ENCODE assay signal across 8 mouse cellular contexts in genomic region chr19:5689565-5690342, GRCm38 (mm10). TPM values are rescaled to one million over a fixed set of nuclear protein-coding genes. Genes with fewer than 3 reads are reported as not detected.
A peak's percentile ranks its signal among the peaks of the same experiment; 100 is the strongest.
DNase-seq lines count a peak whose midpoint lies in the region; ATAC-seq and TF ChIP-seq lines count a peak whose summit lies in the region.

No protein-coding gene starts in this region.

- DNase-seq in A20 (ENCODE audit: low read depth, low spot score): peak; percentile 91
- peak; percentile 93 for DNase-seq in heart, adult 8-10 months (ENCODE audit: low spot score)
- peak; percentile 93 to 96 for DNase-seq in kidney, adult 8-10 months
- peak; percentile 82 to 86 for DNase-seq in spleen, adult 18-20 months

- H3K9me3 ChIP-seq in limb, embryonic 13.5 days: no peaks in the 10 kb centered on the region
- H3K9me3 ChIP-seq in midbrain, embryonic 15.5 days: no peaks in the 10 kb centered on the region

- H3K4me3 ChIP-seq in bone marrow macrophage, adult 2 months (ENCODE audit: insufficient read depth, low read length): peak overlapping the region; percentile 66
- H3K4me3 ChIP-seq in embryonic fibroblast, embryonic 13.5 days (ENCODE audit: insufficient read depth, low read length): peak overlapping the region; percentile 86
- peak overlapping the region; percentile 72 for H3K4me3 ChIP-seq in limb, embryonic 13.5 days
- peak overlapping the region; percentile 98 for H3K4me3 ChIP-seq in midbrain, embryonic 15.5 days

- H3K27ac ChIP-seq in bone marrow macrophage, adult 2 months (ENCODE audit: insufficient read depth, low read depth, low read length): peak overlapping the region; percentile 78
- H3K27ac ChIP-seq in embryonic fibroblast, embryonic 13.5 days (ENCODE audit: insufficient read depth, low read length): peak overlapping the region; percentile 92
- H3K27ac ChIP-seq in limb, embryonic 13.5 days: peak overlapping the region; percentile 95
- H3K27ac ChIP-seq in midbrain, embryonic 15.5 days: peak overlapping the region; percentile 88

- H3K4me2 ChIP-seq in limb, embryonic 13.5 days (replicated peaks): peak overlapping the region; percentile 99
- peak overlapping the region; percentile 99 for H3K4me2 ChIP-seq in midbrain, embryonic 15.5 days

- WGBS in limb, embryonic 13.5 days: 10% methylated on average over 40 of the region's 42 CpGs
- 15% methylated on average over 42 of the region's 42 CpGs for WGBS in midbrain, embryonic 15.5 days

- peak; percentile 41 for ATAC-seq in limb, embryonic 13.5 days (ENCODE audit: low FRiP score, low read depth)
- ATAC-seq in midbrain, embryonic 15.5 days (replicated peaks): peak; percentile 10

- H3K9ac ChIP-seq in limb, embryonic 13.5 days: peak overlapping the region; percentile 95
- H3K9ac ChIP-seq in midbrain, embryonic 15.5 days: peak overlapping the region; percentile 61

- H3K36me3 ChIP-seq in limb, embryonic 13.5 days: peaks cover 58% of the 10 kb centered on the region
- peaks cover 17% of the 10 kb centered on the region for H3K36me3 ChIP-seq in midbrain, embryonic 15.5 days (replicated peaks)

- no peak for TF ChIP-seq CTCF in bone marrow macrophage, adult 2 months (IDR thresholded peaks at IDR 0.05; ENCODE audit: low read depth, low read length)
- TF ChIP-seq CTCF in embryonic fibroblast, embryonic 13.5 days (IDR thresholded peaks at IDR 0.05; ENCODE audit: borderline replicate concordance, insufficient read depth, low read length): no peak

- TF ChIP-seq POLR2A in bone marrow macrophage, adult 2 months (IDR thresholded peaks at IDR 0.05; ENCODE audit: borderline replicate concordance, low read depth, low read length): no peak
- no peak; the same call in 1 of the 2 replicates for TF ChIP-seq POLR2A in embryonic fibroblast, embryonic 13.5 days (IDR thresholded peaks at IDR 0.05; ENCODE audit: low read depth, low read length)

- peaks cover 15% of the 10 kb centered on the region for H3K4me1 ChIP-seq in bone marrow macrophage, adult 2 months (ENCODE audit: control insufficient read depth, insufficient read depth, low read length)
- H3K4me1 ChIP-seq in embryonic fibroblast, embryonic 13.5 days (ENCODE audit: control insufficient read depth, insufficient read depth, low read length): peaks cover 7% of the 10 kb centered on the region; the same call in 1 of the 2 replicates
- peaks cover 53% of the 10 kb centered on the region for H3K4me1 ChIP-seq in limb, embryonic 13.5 days
- H3K4me1 ChIP-seq in midbrain, embryonic 15.5 days: peaks cover 53% of the 10 kb centered on the region

- H3K27me3 ChIP-seq in limb, embryonic 13.5 days: no peaks in the 10 kb centered on the region
- H3K27me3 ChIP-seq in midbrain, embryonic 15.5 days (replicated peaks): no peaks in the 10 kb centered on the region

RNA-seq across cellular contexts. Expression of gene Pcnx3, which starts 1.0 kb away (rescaled TPM):
- polyA plus RNA-seq in bone marrow macrophage, adult 2 months (2012; ENCODE audit: insufficient read depth, insufficient read length, missing spikeins): 43.3 and 54.9 TPM in 2 replicates
- 43.0 and 48.4 TPM in 2 replicates for polyA plus RNA-seq in embryonic fibroblast, embryonic 13.5 days (2011; ENCODE audit: insufficient read length, low read depth, missing spikeins)
- total RNA-seq in heart, adult 8-10 months (2022): 10 to 100 TPM; 18.0 to 21.9 (median 19.8) TPM
- polyA plus RNA-seq in limb, embryonic 13.5 days (2015; fragmentation: Nextera tagmentation; extraction: Ambion mirVana): 25.4 and 28.7 TPM in 2 replicates
- 29.2 TPM in 2 replicates for polyA plus RNA-seq in midbrain, embryonic 15.5 days (2015; fragmentation: Nextera tagmentation; extraction: Ambion mirVana)

RNA-seq across cellular contexts. Expression of gene Map3k11, which starts 1.2 kb away (rescaled TPM):
- polyA plus RNA-seq in bone marrow macrophage, adult 2 months (2012; ENCODE audit: insufficient read depth, insufficient read length, missing spikeins): 79.9 and 99.1 TPM in 2 replicates
- polyA plus RNA-seq in embryonic fibroblast, embryonic 13.5 days (2011; ENCODE audit: insufficient read length, low read depth, missing spikeins): 9.3 and 14.2 TPM in 2 replicates
- 10 to 100 TPM; 22.1 to 24.1 (median 23.2) TPM for total RNA-seq in heart, adult 8-10 months (2022)
- polyA plus RNA-seq in limb, embryonic 13.5 days (2015; fragmentation: Nextera tagmentation; extraction: Ambion mirVana): 18.2 and 18.5 TPM in 2 replicates
- polyA plus RNA-seq in midbrain, embryonic 15.5 days (2015; fragmentation: Nextera tagmentation; extraction: Ambion mirVana): 12.5 and 14.0 TPM in 2 replicates

RNA-seq across cellular contexts. Expression of gene Kcnk7, which starts 14.4 kb away (rescaled TPM):
- polyA plus RNA-seq in bone marrow macrophage, adult 2 months (2012; ENCODE audit: insufficient read depth, insufficient read length, missing spikeins): not detected in 2 replicates
- not detected in 2 replicates for polyA plus RNA-seq in embryonic fibroblast, embryonic 13.5 days (2011; ENCODE audit: insufficient read length, low read depth, missing spikeins)
- not detected for total RNA-seq in heart, adult 8-10 months (2022)
- 0.51 and 0.75 TPM in 2 replicates for polyA plus RNA-seq in limb, embryonic 13.5 days (2015; fragmentation: Nextera tagmentation; extraction: Ambion mirVana)
- 0.19 and 0.28 TPM in 2 replicates for polyA plus RNA-seq in midbrain, embryonic 15.5 days (2015; fragmentation: Nextera tagmentation; extraction: Ambion mirVana)

RNA-seq across cellular contexts. Expression of gene Sipa1, which starts 26.2 kb away (rescaled TPM):
- polyA plus RNA-seq in bone marrow macrophage, adult 2 months (2012; ENCODE audit: insufficient read depth, insufficient read length, missing spikeins): 93.4 and 117 TPM in 2 replicates
- polyA plus RNA-seq in embryonic fibroblast, embryonic 13.5 days (2011; ENCODE audit: insufficient read length, low read depth, missing spikeins): 16.7 and 19.1 TPM in 2 replicates
- 10 to 100 TPM; 14.9 to 23.5 (median 17.8) TPM for total RNA-seq in heart, adult 8-10 months (2022)
- polyA plus RNA-seq in limb, embryonic 13.5 days (2015; fragmentation: Nextera tagmentation; extraction: Ambion mirVana): 25.2 and 27.8 TPM in 2 replicates
- polyA plus RNA-seq in midbrain, embryonic 15.5 days (2015; fragmentation: Nextera tagmentation; extraction: Ambion mirVana): 17.1 and 19.6 TPM in 2 replicates

RNA-seq across cellular contexts. Expression of gene Ehbp1l1, which starts 36.4 kb away (rescaled TPM):
- 123 and 125 TPM in 2 replicates for polyA plus RNA-seq in bone marrow macrophage, adult 2 months (2012; ENCODE audit: insufficient read depth, insufficient read length, missing spikeins)
- polyA plus RNA-seq in embryonic fibroblast, embryonic 13.5 days (2011; ENCODE audit: insufficient read length, low read depth, missing spikeins): 62.8 and 86.1 TPM in 2 replicates
- 100 to 1,000 TPM; 145 to 158 (median 149) TPM for total RNA-seq in heart, adult 8-10 months (2022)
- 20.4 and 21.2 TPM in 2 replicates for polyA plus RNA-seq in limb, embryonic 13.5 days (2015; fragmentation: Nextera tagmentation; extraction: Ambion mirVana)
- 23.7 and 25.5 TPM in 2 replicates for polyA plus RNA-seq in midbrain, embryonic 15.5 days (2015; fragmentation: Nextera tagmentation; extraction: Ambion mirVana)

Comparison
In these comparisons a context has a peak if more than half of its experiments do, and no peak if none do; other contexts are left out.
1. Peak in every context shown above with its lines: DNase-seq, ATAC-seq, H3K4me3 ChIP-seq and H3K27ac ChIP-seq.